Mouse (Mus musculus) spleen, adult 2 months (tissue): Measurements from ENCODE around the gene Zbtb20.

Experiments
- CTCF ChIP-seq: fragments of 200-500 bp; IDR thresholded peaks from 2 replicates; pipeline ENCODE4 v1.5.1; 2011; ENCODE audit warnings: mild to moderate bottlenecking, inconsistent platforms; ENCODE audit not compliant: insufficient read depth, insufficient read length, insufficient replicate concordance; ENCODE audit errors: extremely low read depth
- POLR2A ChIP-seq: fragments of 200-500 bp; IDR thresholded peaks from 2 replicates; pipeline ENCODE4 v1.6.1; 2011; ENCODE audit warnings: low read depth, low read length, inconsistent platforms

GRCm38 (mm10) chr16:43430030-43430429 lies 554.3 kb downstream of the Zbtb20 start:
- TF ChIP-seq CTCF (no peak), POLR2A (no peak)
